Mouse (Mus musculus) hindbrain, embryonic 10.5 days (tissue): ENCODE data around the gene Pnma5. TPM values are rescaled to one million over a fixed set of nuclear protein-coding genes. Genes with fewer than 3 reads are reported as not detected.
"Not testable (repeated sequence)": the region's sequence is repeated elsewhere in the genome, so short reads cannot be mapped to it uniquely, and the experiment has no call there.

Experiments
- DNase-seq: peaks from one replicate; pipeline ENCODE4 v3.0.0-alpha.2; 2017; ENCODE audit warnings: low spot score
- H3K27ac ChIP-seq: fragments of 300-500 bp; sonication (generic); 2 replicates; pipeline ENCODE4 v1.5.1; 2016; ENCODE audit warnings: mild to moderate bottlenecking, moderate library complexity
- H3K27me3 ChIP-seq: fragments of 300-500 bp; sonication (generic); 2 replicates; pipeline ENCODE4 v1.6.1; 2016; ENCODE audit warnings: mild to moderate bottlenecking; ENCODE audit not compliant: poor library complexity, insufficient read depth, severe bottlenecking
- H3K36me3 ChIP-seq: fragments of 300-500 bp; sonication (generic); 2 replicates; pipeline ENCODE4 v1.6.1; 2016; ENCODE audit warnings: mild to moderate bottlenecking, moderate library complexity
- H3K4me1 ChIP-seq: fragments of 300-500 bp; sonication (generic); replicated peaks from 2 replicates; pipeline ENCODE4 v1.6.1; 2016; ENCODE audit warnings: mild to moderate bottlenecking
- H3K4me3 ChIP-seq: fragments of 300-500 bp; sonication (generic); 2 replicates; pipeline ENCODE4 v1.5.1; 2016; ENCODE audit warnings: mild to moderate bottlenecking, moderate library complexity
- H3K9me3 ChIP-seq: fragments of 300-500 bp; sonication (generic); 2 replicates; pipeline ENCODE4 v1.6.1; 2016; ENCODE audit warnings: mild to moderate bottlenecking, moderate library complexity
- WGBS: fragments of 180-500 bp; shearing (Covaris S2); methylation state at CpG from one replicate; pipeline ENCODE4 v1.1.7; 2016; 5-methylcytosine and 5-hydroxymethylcytosine counted together
- polyA plus RNA-seq: library from polyadenylated mRNA; unstranded; fragments of >200 nt; fragmentation: Nextera tagmentation; extraction: Ambion mirVana; gene quantifications from 2 replicates; pipeline ENCODE4 v1.2.1, GENCODE M21; 2016

The Pnma5 gene
- polyA plus RNA-seq = 0.09 and 0.11 TPM in 2 replicates

- 71% methylated on average over 1 of the region's 1 CpGs for WGBS
- no peaks in the 10 kb centered on the region for H3K4me1 ChIP-seq
Observed at GRCm38 (mm10) chrX:73037003-73037402, at the start of gene Pnma5. TSS of gene Pnma5 (minus strand) at chrX:73037103.

GRCm38 (mm10) chrX:73082267-73083055 is 45.6 kb upstream of the Pnma5 start, which contains the start of gene Xlr4a:
TSS of gene Xlr4a (minus strand) at chrX:73082478.
- H3K36me3 ChIP-seq, H3K9me3 ChIP-seq, H3K4me3 ChIP-seq, H3K27me3 ChIP-seq, H3K4me1 ChIP-seq, H3K27ac ChIP-seq, DNase-seq: not testable (repeated sequence)
- WGBS = 83% methylated on average over 19 of the region's 19 CpGs

More at GRCm38 (mm10) chrX:73037003-73037402, at the start of gene Pnma5:
- Histone ChIP-seq H3K36me3 (no peaks in the 10 kb centered on the region), H3K9me3 (no peaks in the 10 kb centered on the region), H3K4me3 (no peak within 1 kb of the TSS), H3K27me3 (no peaks in the 10 kb centered on the region), H3K27ac (no peak within 1 kb of the TSS)
- no peak for DNase-seq

DNA sequence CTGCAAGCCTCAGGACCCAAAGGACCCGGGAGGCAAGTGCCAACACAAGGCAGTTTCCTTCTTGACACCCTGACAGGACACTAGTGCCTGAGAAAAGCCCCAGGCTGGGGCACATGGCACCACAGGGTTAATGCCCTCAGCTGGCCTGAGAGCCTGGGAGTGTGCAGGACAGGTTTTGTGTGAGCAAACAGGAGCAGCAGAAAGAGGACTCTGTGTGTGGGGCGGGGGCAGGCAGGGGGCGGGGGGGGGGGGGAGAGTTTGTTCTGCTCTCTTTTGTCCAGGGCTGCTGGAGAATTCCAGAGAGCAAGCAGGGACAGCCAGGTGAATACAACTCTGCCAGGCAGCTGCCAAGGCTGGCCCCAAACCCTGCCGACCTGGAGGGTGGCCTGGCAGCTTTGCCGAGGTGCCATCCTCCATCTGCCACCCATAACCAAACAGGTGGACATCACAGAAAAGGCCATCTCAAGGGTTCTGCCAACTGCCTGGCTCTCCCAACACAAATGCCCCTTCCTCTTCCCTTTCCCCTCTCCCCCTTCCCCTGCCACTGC is 29.9 kb upstream of the Pnma5 start:
- not testable (repeated sequence) for H3K9me3 ChIP-seq, H3K4me3 ChIP-seq, DNase-seq, H3K36me3 ChIP-seq, H3K27ac ChIP-seq
- Histone ChIP-seq H3K27me3 (peaks cover 22% of the 10 kb centered on the region), H3K4me1 (peaks cover 11% of the 10 kb centered on the region)
- WGBS = 81% methylated on average over 3 of the region's 5 CpGs

DNA sequence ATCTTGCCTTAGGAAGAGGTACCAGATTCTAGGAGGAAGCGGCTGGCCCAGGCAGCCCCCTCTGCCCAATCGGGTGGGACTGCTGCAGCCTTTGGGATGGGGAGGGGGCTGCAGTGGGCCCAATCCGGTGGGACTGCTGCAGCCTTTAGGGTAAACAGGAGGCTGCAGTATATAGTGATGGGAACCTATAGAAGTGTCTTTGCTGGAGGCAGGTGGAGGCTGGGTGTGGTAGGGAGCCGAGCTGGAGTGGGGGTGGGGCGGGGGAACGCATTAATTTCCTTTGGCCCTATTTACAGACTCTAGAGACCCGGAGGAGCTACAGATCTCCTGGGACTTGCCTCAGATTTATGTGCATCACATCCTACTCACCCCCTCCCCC is 27.5 kb upstream of the Pnma5 start, which contains the start of gene Pnma3:
Gene Pnma3, plus strand, starts transcription at position 373 of the 379 bp plus-strand sequence.
- WGBS = 28% methylated on average over 7 of the region's 7 CpGs
- peaks cover 22% of the 10 kb centered on the region for H3K27me3 ChIP-seq
- peaks cover 11% of the 10 kb centered on the region for H3K4me1 ChIP-seq
- peak within 1 kb of the TSS; percentile 72 for H3K27ac ChIP-seq
- peak within 1 kb of the TSS; percentile 43 for H3K4me3 ChIP-seq
- H3K9me3 ChIP-seq = no peaks in the 10 kb centered on the region
- no peaks in the 10 kb centered on the region for H3K36me3 ChIP-seq
- DNase-seq = no peak

- Histone ChIP-seq H3K9me3 (no peaks in the 10 kb centered on the region), H3K27me3 (peaks cover 22% of the 10 kb centered on the region), H3K27ac (peak overlapping the region; percentile 72), H3K4me1 (peaks cover 11% of the 10 kb centered on the region), H3K4me3 (peak overlapping the region; percentile 43), H3K36me3 (no peaks in the 10 kb centered on the region)
- WGBS = 31% methylated on average over 24 of the region's 24 CpGs
- DNase-seq = peak; percentile 38
Observed at GRCm38 (mm10) chrX:73063512-73064414, 26.9 kb upstream of the Pnma5 start.

- no peaks in the 10 kb centered on the region for H3K36me3 ChIP-seq
- peaks cover 22% of the 10 kb centered on the region for H3K27me3 ChIP-seq
- H3K27ac ChIP-seq = no peak overlapping the region
- H3K9me3 ChIP-seq = no peaks in the 10 kb centered on the region
- H3K4me1 ChIP-seq = peaks cover 11% of the 10 kb centered on the region
- H3K4me3 ChIP-seq = no peak overlapping the region
- DNase-seq = no peak
- 53% methylated on average over 5 of the region's 5 CpGs for WGBS
Observed at GRCm38 (mm10) chrX:73062323-73062722, 25.4 kb upstream of the Pnma5 start.

GRCm38 (mm10) chrX:73061528-73061927 is 24.6 kb upstream of the Pnma5 start:
- DNase-seq = no peak
- Histone ChIP-seq H3K9me3 (no peaks in the 10 kb centered on the region), H3K27me3 (peaks cover 22% of the 10 kb centered on the region), H3K4me3 (no peak overlapping the region), H3K4me1 (peaks cover 11% of the 10 kb centered on the region), H3K27ac (no peak overlapping the region), H3K36me3 (no peaks in the 10 kb centered on the region)
- 84% methylated on average over 1 of the region's 1 CpGs for WGBS

- Histone ChIP-seq H3K4me3 (0 out of 2 replicates have a peak overlapping the region, but pooled peaks have one; percentile 9), H3K9me3 (no peaks in the 10 kb centered on the region), H3K27ac (peak overlapping the region; percentile 59), H3K4me1 (0 out of 2 replicates have a peak, but pooled peaks cover 3% of the 10 kb centered on the region), H3K36me3 (no peaks in the 10 kb centered on the region), H3K27me3 (no peaks in the 10 kb centered on the region)
- WGBS = 15% methylated on average over 14 of the region's 14 CpGs
- peak; percentile 91 for DNase-seq
Observed at GRCm38 (mm10) chrX:73053860-73054563, 17.1 kb upstream of the Pnma5 start.

GRCm38 (mm10) chrX:73039666-73040065 is 2.8 kb upstream of the Pnma5 start:
- no peaks in the 10 kb centered on the region for H3K9me3 ChIP-seq
- H3K4me3 ChIP-seq = no peak overlapping the region
- 90% methylated on average over 12 of the region's 12 CpGs for WGBS
- no peaks in the 10 kb centered on the region for H3K36me3 ChIP-seq
- no peak overlapping the region for H3K27ac ChIP-seq
- H3K27me3 ChIP-seq = no peaks in the 10 kb centered on the region
- H3K4me1 ChIP-seq = no peaks in the 10 kb centered on the region
- DNase-seq = no peak

DNA sequence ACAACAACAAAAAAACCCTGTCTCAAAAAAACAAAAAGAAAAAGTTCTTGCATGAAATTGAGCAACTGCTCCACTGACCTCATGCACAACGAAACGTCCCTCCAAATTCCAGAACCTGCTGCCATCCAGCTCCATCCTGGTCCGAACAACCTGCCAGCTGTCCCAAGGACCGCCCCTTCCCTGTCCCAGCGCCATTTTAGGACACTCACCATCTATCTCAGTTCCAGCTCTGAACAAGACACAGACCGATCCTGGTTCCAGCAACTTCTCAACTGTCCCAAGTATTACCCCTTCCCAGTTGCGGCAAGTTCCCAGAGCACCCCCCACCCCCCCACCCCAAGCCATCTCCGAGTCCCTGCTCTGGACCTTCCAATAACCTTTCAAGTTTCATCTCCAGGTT is 1.9 kb upstream of the Pnma5 start:
- WGBS = 88% methylated on average over 8 of the region's 8 CpGs

GRCm38 (mm10) chrX:73012846-73013245 is 24.1 kb downstream of the Pnma5 start:
- H3K4me1 ChIP-seq = no peaks in the 10 kb centered on the region
- H3K36me3 ChIP-seq = no peaks in the 10 kb centered on the region
- 65% methylated on average over 4 of the region's 4 CpGs for WGBS
- H3K27me3 ChIP-seq = no peaks in the 10 kb centered on the region
- DNase-seq = no peak
- H3K9me3 ChIP-seq = no peaks in the 10 kb centered on the region
- no peak overlapping the region for H3K4me3 ChIP-seq
- H3K27ac ChIP-seq = no peak overlapping the region

More for the DNA sequence above, 1.9 kb upstream of the Pnma5 start:
- DNase-seq = no peak
- Histone ChIP-seq H3K4me3 (no peak overlapping the region), H3K27me3 (no peaks in the 10 kb centered on the region), H3K9me3 (no peaks in the 10 kb centered on the region), H3K4me1 (no peaks in the 10 kb centered on the region), H3K27ac (no peak overlapping the region), H3K36me3 (no peaks in the 10 kb centered on the region)
